Mouse (Mus musculus) cerebellum, adult 8-10 months (tissue): Measurements from ENCODE around the gene Ankrd42.

Experiments
- DNase-seq: peaks from one replicate; pipeline ENCODE4 v3.0.0; 2022

Ankrd42 gene

GRCm38 (mm10) chr7:92637021-92637625, at the start of gene Ankrd42:
TSS of gene Ankrd42 (minus strand) at chr7:92637142.
- peak; percentile 85 for DNase-seq

GRCm38 (mm10) chr7:92677346-92677745, 40.4 kb upstream of the Ankrd42 start:
- no peak for DNase-seq

- no peak for DNase-seq
These were observed 38.2 kb upstream of the Ankrd42 start for GRCm38 (mm10) chr7:92675131-92675530.

GRCm38 (mm10) chr7:92669507-92670471, 32.8 kb upstream of the Ankrd42 start, which contains the start of gene Pcf11:
TSS of gene Pcf11 (minus strand) at chr7:92669934.
- peak; percentile 94 for DNase-seq

- peak; percentile 55 for DNase-seq
These were observed 32.0 kb upstream of the Ankrd42 start for GRCm38 (mm10) chr7:92668791-92669506.

- DNase-seq = no peak
These were observed 29.4 kb upstream of the Ankrd42 start for GRCm38 (mm10) chr7:92666274-92666820.

- no peak for DNase-seq
These were observed 21.1 kb upstream of the Ankrd42 start for GRCm38 (mm10) chr7:92658050-92658449.

GRCm38 (mm10) chr7:92656386-92656785, 19.4 kb upstream of the Ankrd42 start:
- no peak for DNase-seq

GRCm38 (mm10) chr7:92653329-92653728, 16.4 kb upstream of the Ankrd42 start:
- DNase-seq = no peak

- no peak for DNase-seq
These were observed 10.8 kb upstream of the Ankrd42 start for GRCm38 (mm10) chr7:92647790-92648189.

GRCm38 (mm10) chr7:92642358-92642757, 5.4 kb upstream of the Ankrd42 start:
- DNase-seq = no peak

GRCm38 (mm10) chr7:92638050-92638449, 1.1 kb upstream of the Ankrd42 start:
- no peak for DNase-seq

- peak; percentile 15 for DNase-seq
These were observed 489 bp downstream of the Ankrd42 start for GRCm38 (mm10) chr7:92636295-92637011.

GRCm38 (mm10) chr7:92630167-92630566, 6.8 kb downstream of the Ankrd42 start:
- DNase-seq = peak; percentile 21

- DNase-seq = no peak
These were observed 12.5 kb downstream of the Ankrd42 start for GRCm38 (mm10) chr7:92624488-92624887.

GRCm38 (mm10) chr7:92610830-92611229, 26.1 kb downstream of the Ankrd42 start:
- DNase-seq = no peak

GRCm38 (mm10) chr7:92604961-92605360, 32.0 kb downstream of the Ankrd42 start:
- no peak for DNase-seq

GRCm38 (mm10) chr7:92590842-92591241, 46.1 kb downstream of the Ankrd42 start:
- no peak for DNase-seq

GRCm38 (mm10) chr7:92589986-92590385, 47.0 kb downstream of the Ankrd42 start:
- DNase-seq = no peak

- no peak for DNase-seq
These were observed 53.4 kb downstream of the Ankrd42 start for GRCm38 (mm10) chr7:92583567-92583966.

GRCm38 (mm10) chr7:92580491-92581207, 56.3 kb downstream of the Ankrd42 start:
- peak; percentile 64 for DNase-seq

- DNase-seq = no peak
These were observed 70.2 kb downstream of the Ankrd42 start for GRCm38 (mm10) chr7:92566775-92567174.
